Mouse (Mus musculus) lung, adult 2 months (tissue): ENCODE measurements around the gene Map2k6. TPM values are rescaled to one million over a fixed set of nuclear protein-coding genes. Genes with fewer than 3 reads are reported as not detected.

ENCODE experiments used
- DNase-seq: peaks from one replicate; pipeline ENCODE4 v3.0.0; 2022
- H3K4me1 ChIP-seq: fragments of 200-500 bp; 2 replicates; pipeline ENCODE4 v1.6.1; 2011; ENCODE audit warnings: low read length; ENCODE audit not compliant: control insufficient read depth, insufficient read depth
- H3K4me3 ChIP-seq: fragments of 200-500 bp; replicated peaks from 2 replicates; pipeline ENCODE3; 2011; ENCODE audit warnings: low read depth, mild to moderate bottlenecking, control low read depth, low read length; ENCODE audit errors: extremely low read depth
- CTCF ChIP-seq: fragments of 200-500 bp; IDR thresholded peaks from 2 replicates; pipeline ENCODE4 v1.5.1; 2011; ENCODE audit warnings: mild to moderate bottlenecking, low read length, control low read depth; ENCODE audit not compliant: insufficient read depth
- POLR2A ChIP-seq: fragments of 200-500 bp; IDR thresholded peaks from 2 replicates; pipeline ENCODE4 v1.6.1; 2011; ENCODE audit warnings: low read depth, mild to moderate bottlenecking, control low read depth, low read length, borderline replicate concordance; ENCODE audit errors: extremely low read depth
- WGBS: fragments of 180-500 bp; shearing (Covaris S2); methylation state at CpG from one replicate; pipeline ENCODE4 v1.1.7; 2018; 5-methylcytosine and 5-hydroxymethylcytosine counted together
- polyA plus RNA-seq: library from polyadenylated mRNA; depleted of rRNA; stranded (reverse); fragments of >200 nt; gene quantifications from 2 replicates; pipeline ENCODE4 v1.2.3, GENCODE M21; 2012

Map2k6 gene
- polyA plus RNA-seq, 1 experiment, result 2.1 TPM

DNA sequence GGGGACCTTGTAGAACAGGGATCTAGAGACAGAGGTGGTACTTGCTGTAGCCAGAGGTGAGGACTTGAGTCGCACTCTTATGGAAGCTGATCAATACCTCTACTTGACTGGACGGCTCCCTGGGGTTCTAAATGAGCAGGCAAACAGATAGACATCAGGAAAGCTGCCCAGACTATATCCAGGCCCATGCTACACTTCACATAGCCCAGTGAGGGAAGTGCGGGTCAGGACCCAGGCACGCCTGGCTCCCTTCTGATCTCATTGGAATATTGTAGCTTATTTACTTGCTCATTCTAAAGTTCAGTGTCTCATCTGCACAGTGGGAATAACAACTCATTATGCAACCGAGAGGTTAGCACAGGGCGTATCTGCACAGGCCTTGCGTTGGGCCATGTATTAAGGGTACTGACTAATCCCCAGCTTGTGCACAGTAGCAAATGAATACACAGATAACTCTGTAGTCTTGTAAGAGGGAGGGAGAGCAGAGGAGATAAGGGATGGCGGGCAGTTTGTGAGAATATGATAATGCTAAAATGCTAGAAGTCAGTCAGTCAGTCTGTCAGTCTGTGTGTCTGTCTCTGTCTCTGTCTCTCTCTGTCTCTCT is 64.2 kb downstream of the Map2k6 start:
- H3K4me1 ChIP-seq, result 0 out of 2 replicates have a peak, but pooled peaks cover 2% of the 10 kb centered on the region
- 82% methylated on average over 8 of the region's 8 CpGs for WGBS
- no peak for DNase-seq
- TF ChIP-seq POLR2A (no peak), CTCF (no peak)
- no peak overlapping the region for H3K4me3 ChIP-seq

DNA sequence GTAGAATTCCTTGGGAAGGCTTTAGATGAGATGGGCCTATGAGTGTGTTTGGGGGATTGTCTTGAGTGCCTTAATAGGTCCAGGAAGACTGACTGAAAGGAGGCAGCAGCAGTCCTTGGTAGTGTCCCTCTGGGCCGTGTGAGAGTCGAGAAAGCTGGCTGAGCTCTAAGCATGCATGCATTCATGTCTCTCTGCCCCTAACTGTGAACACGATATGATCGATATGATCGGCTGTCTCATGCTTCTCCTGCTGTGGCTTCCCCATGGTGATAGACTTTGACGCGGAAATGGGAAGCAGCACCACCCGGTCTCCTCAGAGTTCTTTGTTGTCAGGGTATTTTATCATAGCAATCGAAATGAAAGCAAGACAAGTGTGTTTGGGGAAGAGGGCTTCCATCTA is 64.9 kb downstream of the Map2k6 start:
- no peak for DNase-seq
- 50% methylated on average over 9 of the region's 9 CpGs for WGBS
- TF ChIP-seq CTCF, result no peak
- no peak for TF ChIP-seq POLR2A
- Histone ChIP-seq H3K4me3 (no peak overlapping the region), H3K4me1 (0 out of 2 replicates have a peak, but pooled peaks cover 2% of the 10 kb centered on the region)

DNA sequence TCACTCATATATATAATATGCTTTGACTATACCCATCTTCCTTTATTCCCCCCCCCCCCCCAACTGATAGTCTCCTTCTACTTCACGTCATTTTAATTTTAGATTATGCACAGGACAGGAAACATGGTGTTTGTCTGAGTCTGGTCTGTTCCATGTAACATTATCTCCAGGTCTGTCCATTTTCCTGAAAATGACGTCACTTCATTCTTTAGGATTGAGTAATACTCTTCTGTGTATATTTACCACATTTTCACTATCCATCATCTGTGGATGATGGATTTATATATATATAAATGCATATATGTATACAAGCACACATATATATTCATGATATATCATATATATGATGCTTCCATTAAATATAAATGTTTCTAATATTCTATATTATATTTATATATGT is 70.1 kb downstream of the Map2k6 start:
- H3K4me3 ChIP-seq, result no peak overlapping the region
- 0 out of 2 replicates have a peak, but pooled peaks cover 2% of the 10 kb centered on the region for H3K4me1 ChIP-seq
- no peak for DNase-seq
- WGBS, result 67% methylated on average over 2 of the region's 2 CpGs
- TF ChIP-seq CTCF (no peak), POLR2A (no peak)

DNA sequence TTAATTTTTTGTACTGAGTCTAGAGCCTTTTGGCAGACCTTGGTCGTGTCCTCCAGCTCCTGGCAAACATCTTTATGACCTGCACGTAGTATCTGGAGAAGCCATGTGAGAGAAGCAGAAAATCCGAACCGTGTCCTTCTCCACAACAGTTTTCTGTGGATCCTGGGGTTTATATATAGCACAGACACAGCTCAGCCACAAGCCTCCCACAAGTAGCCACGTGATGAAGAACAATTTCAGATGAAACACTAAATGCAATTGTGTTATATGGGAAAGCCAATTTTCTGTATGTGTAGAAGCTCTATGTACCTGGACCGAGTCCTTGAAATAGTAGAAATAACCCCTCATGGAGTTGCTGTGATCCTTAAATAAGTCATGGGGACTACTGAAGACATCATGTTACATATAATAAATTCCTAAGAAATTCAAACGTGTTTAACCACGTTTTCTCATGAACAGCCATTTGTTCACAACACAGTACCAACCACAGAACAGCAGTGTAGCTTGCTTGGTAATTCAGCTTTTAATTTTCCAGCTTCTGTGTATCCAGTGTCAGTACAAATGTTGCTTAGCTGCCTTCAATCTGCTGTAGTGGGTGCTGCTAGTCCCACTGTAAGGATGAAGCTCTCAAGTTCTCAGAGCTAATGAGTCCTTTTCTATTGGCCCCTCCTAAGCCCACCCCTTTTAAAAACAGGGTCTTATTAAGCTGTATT is 71.8 kb downstream of the Map2k6 start:
- TF ChIP-seq POLR2A (no peak), CTCF (no peak)
- WGBS, result 83% methylated on average over 8 of the region's 8 CpGs
- no peak for DNase-seq
- no peak overlapping the region for H3K4me3 ChIP-seq
- no peaks in the 10 kb centered on the region for H3K4me1 ChIP-seq

DNA sequence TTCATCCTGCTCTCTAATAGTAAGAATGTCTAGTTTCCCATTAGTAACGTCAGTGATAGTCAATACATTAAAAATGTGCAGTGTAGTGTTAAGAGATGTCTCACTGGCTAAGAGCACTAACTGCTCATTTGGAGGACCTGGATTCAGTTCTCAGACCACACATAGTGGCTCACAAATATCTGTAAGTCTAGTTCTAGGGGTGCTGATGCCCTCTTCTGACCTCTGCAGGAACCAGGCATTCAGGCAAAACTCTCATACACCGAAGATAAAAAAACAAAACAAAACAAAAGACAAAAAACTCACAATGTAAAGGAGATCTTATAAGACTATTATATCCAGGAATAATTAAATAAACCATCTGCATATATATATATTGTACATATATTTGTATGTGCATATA is 72.4 kb downstream of the Map2k6 start:
- 86% methylated on average over 2 of the region's 2 CpGs for WGBS
- no peak for DNase-seq
- H3K4me3 ChIP-seq, result no peak overlapping the region
- no peaks in the 10 kb centered on the region for H3K4me1 ChIP-seq
- TF ChIP-seq CTCF (no peak), POLR2A (no peak)

DNA sequence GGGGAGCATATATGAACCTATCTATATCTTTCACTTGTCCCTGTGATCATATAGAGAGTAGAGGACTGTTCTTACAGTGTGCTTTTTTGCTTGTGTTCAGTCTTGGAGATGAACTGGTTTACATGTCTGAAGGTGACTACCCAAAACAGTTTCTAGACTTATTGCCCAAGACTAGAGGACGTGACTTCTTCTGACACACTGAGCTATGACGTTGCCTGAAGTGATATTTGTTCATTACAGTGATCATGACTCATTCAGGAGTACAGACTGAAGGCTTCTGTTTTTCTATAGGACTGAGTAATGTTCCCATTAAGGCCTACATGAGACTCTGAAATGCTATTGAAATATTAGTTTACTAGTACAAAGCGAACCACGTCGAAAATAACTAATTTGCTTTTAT is 73.2 kb downstream of the Map2k6 start:
- TF ChIP-seq POLR2A, result no peak
- TF ChIP-seq CTCF, result no peak
- DNase-seq, result no peak
- 84% methylated on average over 5 of the region's 5 CpGs for WGBS
- Histone ChIP-seq H3K4me1 (no peaks in the 10 kb centered on the region), H3K4me3 (no peak overlapping the region)

DNA sequence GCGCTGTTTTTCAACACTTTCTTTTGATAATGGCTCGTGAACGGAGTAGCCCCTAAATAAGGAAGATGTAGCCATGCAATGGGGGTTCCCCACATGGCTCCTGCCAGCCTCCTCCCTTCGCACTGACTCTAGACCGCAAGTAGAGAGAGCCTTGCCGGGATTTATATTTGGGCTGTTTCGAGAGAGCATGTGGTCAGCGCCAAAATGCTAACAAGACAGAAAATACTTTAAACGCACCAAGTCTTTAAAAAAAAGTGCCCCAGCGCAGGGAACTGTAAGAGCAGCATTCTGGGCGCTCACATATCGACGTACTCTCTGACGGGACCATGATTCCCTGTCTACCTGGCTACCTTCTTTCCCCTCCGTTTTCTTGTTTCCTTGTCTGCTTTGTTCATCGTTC is 74.6 kb downstream of the Map2k6 start:
- TF ChIP-seq POLR2A (no peak), CTCF (no peak)
- WGBS, result 94% methylated on average over 16 of the region's 16 CpGs

DNA sequence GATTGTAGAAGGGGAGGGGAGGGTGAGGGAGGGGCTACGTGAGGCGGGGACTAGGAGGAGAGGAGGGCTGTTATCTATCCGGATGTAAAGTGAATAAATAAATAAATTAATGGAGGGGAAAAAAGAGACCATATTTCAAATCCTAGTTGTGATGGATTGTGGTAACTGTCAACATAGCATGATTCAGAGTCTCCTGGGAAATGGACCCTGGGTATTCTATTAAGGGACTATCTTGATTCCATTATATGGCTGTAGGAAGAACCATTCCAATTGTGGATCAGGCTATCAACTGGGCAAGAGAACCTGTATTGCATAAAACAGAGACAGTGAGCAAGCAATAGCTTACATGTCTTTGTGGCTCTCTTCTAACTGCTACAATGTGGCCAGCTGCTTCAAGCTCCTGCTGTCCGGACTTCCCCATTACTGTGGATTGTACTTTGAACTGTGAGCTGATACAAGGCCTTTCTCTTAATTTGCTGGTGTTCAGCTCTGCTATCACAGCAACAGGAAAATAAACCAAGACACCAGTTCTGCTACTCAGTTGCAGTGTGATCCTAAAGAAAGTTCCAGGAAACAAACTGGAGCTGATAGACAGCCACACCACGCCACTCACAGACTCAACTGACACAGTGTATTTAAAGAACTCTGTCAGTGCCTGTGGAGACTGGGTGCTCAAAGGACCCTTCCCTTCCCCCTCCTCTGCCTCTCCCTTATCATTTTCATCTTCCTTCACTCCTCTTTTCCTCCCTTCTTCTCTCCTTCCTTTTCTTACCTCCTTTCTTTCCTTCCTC is 77.6 kb downstream of the Map2k6 start:
- no peak for DNase-seq
- TF ChIP-seq CTCF, result no peak
- TF ChIP-seq POLR2A, result no peak
- H3K4me3 ChIP-seq, result no peak overlapping the region
- H3K4me1 ChIP-seq, result peaks cover 2% of the 10 kb centered on the region
- 52% methylated on average over 5 of the region's 5 CpGs for WGBS

More for the DNA sequence above, 74.6 kb downstream of the Map2k6 start:
- Histone ChIP-seq H3K4me3 (no peak overlapping the region), H3K4me1 (peaks cover 2% of the 10 kb centered on the region)
- DNase-seq, result no peak

DNA sequence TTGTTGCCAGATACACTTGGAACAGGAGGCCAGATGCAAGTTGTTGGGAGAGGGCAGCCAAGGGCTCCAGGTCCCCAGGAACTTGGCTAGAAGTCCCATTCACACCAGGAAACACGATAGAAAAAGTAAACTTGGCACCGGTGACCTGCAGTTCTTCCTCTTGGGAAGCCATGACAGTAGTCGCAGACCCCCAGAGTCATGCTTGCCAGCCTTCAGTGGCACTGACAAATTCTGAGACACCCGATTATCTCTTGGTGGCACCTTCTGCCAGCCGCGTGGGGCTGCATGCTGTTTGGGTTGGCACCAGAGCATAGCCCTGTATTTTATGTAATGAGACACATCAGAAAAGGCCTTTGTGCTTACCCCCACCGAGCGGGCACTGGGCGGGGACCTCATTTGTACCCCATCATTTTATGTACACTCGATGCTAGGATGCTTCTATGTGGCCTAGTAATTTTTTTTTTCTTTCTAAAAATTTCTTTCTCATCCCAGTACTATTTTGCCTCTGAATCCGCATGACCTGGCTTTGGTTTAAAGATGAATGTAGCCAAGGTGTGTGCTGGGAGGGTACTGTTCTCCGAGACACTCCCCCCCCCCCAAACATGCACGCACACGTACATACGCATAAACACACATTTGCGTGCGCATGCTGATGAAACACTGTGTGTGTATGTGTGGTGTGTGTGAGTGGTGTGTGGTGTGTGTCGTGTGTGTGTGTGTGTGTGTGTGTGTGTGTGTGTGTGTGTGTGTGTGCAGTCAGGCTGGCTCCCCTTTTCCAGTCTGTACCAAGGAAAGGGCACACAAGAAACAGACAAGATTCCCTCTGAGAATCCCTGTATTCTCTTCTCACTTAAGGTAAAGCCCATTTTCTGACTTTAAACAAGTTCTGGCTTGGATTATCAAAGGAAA is 79.3 kb downstream of the Map2k6 start:
- 51% methylated on average over 18 of the region's 18 CpGs for WGBS
- Histone ChIP-seq H3K4me1 (peaks cover 2% of the 10 kb centered on the region), H3K4me3 (no peak overlapping the region)
- TF ChIP-seq CTCF (no peak), POLR2A (no peak)
- DNase-seq, result no peak
